Mouse (Mus musculus): ENCODE data around the gene Uts2b. TPM values are rescaled to one million over a fixed set of nuclear protein-coding genes. Genes with fewer than 3 reads are reported as not detected.

Uts2b gene
- polyA plus RNA-seq, 1 experiment from 2014 or later, result 4.7 TPM

Other genes starting within 250 kb of the Uts2b start
- not detected in 2 replicates for gene Ostn, start 62.8 kb downstream of the Uts2b start, polyA plus RNA-seq (2014; fragmentation: Nextera tagmentation; extraction: Ambion mirVana)
- 47.5 and 51.0 TPM in 2 replicates for gene Ccdc50, start 18.6 kb upstream of the Uts2b start, polyA plus RNA-seq (2014; fragmentation: Nextera tagmentation; extraction: Ambion mirVana)